Mouse (Mus musculus) C2C12 (cell line): ENCODE data around the gene Arnt2.

ENCODE experiments used
- CTCF ChIP-seq: IDR thresholded peaks from one replicate; pipeline ENCODE4 v1.5.1; 2011; ENCODE audit not compliant: control insufficient read depth, insufficient read depth, insufficient read length
- FOSL1 ChIP-seq: IDR thresholded peaks from one replicate; pipeline ENCODE4 v1.8.0; 2011; ENCODE audit warnings: mild to moderate bottlenecking, low read length; ENCODE audit not compliant: poor library complexity, insufficient read depth, severe bottlenecking
- MAX ChIP-seq: IDR thresholded peaks from one replicate; pipeline ENCODE4 v1.6.1; 2011; ENCODE audit warnings: mild to moderate bottlenecking, control low read depth
- MYOD1 ChIP-seq: IDR thresholded peaks from one replicate; pipeline ENCODE4 v1.6.1; 2011; ENCODE audit warnings: low read depth; ENCODE audit not compliant: control insufficient read depth, insufficient read length
- USF1 ChIP-seq: IDR thresholded peaks from one replicate; pipeline ENCODE4 v1.6.1; 2011; ENCODE audit warnings: low read depth, mild to moderate bottlenecking, control low read depth, moderate library complexity

DNA sequence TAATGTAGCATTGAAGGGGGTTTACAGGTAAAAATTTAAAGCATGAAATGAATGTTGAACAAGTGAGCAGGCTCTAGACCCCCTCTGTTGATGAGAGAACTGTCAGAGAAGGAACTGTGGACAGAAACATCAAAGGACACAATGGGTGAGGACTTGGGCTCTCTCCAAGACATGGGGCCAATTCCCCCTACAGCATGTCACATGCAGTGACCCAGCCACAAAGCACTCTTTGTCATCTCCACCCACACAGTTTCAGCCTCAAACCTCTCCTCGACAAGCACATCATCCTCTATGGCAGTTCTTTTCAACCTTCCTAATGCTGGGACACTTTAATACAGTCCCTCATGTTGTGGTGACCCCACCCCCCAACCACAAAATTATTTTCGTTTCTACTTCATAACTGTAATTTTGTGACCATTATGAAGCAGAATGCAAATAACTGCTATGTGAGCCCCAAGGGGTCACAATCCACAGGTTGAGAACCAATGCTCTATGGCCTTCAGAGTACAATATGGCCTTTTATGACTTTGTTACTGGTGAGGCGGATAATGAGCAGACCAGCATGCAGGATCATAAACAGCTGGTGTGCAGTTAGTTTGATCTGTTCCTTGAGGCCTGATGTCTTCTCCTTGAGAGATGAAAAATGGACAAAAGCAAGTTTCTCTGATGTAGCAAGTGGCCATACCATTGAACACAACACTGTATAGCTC lies 10.8 kb upstream of the Arnt2 start:
- no peak for TF ChIP-seq CTCF
- no peak for TF ChIP-seq USF1
- no peak for TF ChIP-seq MAX
- no peak for TF ChIP-seq MYOD1
- TF ChIP-seq FOSL1 = no peak
